Mouse (Mus musculus): Measurements from ENCODE around the gene Ier3. TPM values are rescaled to one million over a fixed set of nuclear protein-coding genes. Genes with fewer than 3 reads are reported as not detected.
A peak's percentile ranks its signal among the peaks of the same experiment; 100 is the strongest.

Gene Ier3
- polyA plus RNA-seq, 1 experiment: 25.2 TPM

DNA sequence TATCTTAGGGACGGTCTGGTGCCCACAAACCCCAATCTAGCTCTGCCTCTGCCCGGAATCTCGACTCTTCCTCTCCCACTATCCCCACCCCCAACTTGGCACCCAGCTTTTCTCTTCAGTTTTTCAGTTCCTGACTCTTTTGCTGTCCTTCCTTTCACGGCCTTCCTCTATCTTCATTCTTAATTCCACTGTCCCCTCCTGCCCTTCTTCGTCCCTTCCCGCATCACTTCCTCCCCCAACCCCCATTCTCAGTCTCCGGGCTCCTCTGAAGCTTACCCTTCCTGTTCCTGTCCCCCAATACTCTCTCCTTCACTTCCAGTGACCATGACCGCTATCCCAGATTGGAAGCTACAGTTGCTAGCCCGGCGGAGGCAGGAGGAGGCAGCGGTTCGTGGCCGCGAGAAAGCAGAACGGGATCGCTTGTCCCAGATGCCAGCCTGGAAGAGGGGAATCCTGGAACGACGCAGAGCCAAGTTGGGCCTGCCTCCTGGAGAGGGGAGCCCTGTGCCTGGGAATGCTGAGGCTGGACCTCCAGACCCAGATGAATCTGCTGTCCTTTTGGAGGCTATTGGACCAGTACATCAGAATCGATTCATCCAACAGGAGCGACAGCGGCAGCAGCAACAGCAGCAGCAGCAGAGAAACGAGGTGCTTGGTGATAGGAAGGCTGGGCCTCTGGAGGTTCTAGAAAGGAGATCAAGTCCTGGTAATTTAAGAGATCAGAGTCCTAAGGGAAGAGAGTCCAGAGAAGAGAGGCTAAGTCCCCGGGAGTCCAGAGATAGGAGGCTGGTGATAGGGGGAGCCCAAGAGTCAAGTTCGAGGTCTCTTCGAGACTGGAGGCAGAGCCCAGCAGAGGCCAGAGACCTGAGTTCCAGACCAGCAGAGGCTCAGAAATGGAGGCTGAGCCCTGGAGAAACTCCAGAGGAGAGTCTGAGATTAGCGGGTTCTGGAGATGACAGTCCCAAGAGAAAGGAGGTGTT lies 45.7 kb downstream of the Ier3 start:
- Histone ChIP-seq H3K27me3 (ENCODE audit: control insufficient read depth, insufficient read depth, low read length) (no peaks in the 10 kb centered on the region), H3K4me1 (ENCODE audit: control insufficient read depth, insufficient read depth, low read length) (no peaks in the 10 kb centered on the region), H3K27ac (ENCODE audit: insufficient read depth, low read length) (no peak overlapping the region), H3K4me3 (replicated peaks; ENCODE audit: insufficient read depth, low read depth, low read length) (peak overlapping the region; percentile 61)
- TF ChIP-seq CTCF (IDR thresholded peaks at IDR 0.05; ENCODE audit: borderline replicate concordance, insufficient read depth, low read depth, low read length): no peak
- TF ChIP-seq POLR2A (IDR thresholded peaks at IDR 0.05; ENCODE audit: borderline replicate concordance, insufficient read depth, low read length): no peak
- 18% methylated on average over 26 of the region's 26 CpGs for WGBS
- DNase-seq: peak in 1 of 2 experiments; percentile 29

DNA sequence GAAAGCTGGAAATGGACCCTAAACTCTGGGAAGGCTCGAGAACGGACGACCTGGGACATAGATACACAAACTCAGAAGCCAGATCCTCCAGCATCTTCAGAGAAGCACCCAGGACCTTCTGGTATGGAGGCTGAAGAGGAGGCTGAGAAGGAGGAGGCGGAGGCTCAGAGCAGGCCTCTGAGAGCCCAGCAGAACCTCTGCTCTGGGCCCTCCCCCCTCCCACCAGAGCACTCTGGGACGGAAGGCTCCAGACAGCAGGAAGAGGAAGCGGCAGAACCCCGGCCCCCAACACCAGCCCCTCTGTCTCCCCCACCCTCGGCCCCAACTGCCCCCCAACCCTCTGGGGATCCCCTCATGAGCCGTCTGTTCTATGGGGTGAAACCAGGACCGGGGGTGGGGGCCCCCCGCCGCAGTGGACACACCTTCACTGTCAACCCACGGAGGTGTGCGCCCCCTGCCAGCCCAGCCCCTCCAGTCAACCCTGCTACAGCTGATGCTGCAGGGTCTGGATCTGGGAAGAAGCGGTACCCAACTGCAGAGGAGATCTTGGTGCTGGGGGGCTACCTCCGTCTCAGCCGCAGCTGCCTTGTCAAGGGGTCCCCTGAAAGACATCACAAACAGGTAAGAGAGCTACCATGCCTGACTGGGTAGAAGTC lies 46.8 kb downstream of the Ier3 start:
- H3K4me1 ChIP-seq (ENCODE audit: control insufficient read depth, insufficient read depth, low read length): no peaks in the 10 kb centered on the region
- 35% methylated on average over 17 of the region's 17 CpGs for WGBS
- no peak for TF ChIP-seq POLR2A (IDR thresholded peaks at IDR 0.05; ENCODE audit: borderline replicate concordance, insufficient read depth, low read length)
- no peak for TF ChIP-seq CTCF (IDR thresholded peaks at IDR 0.05; ENCODE audit: borderline replicate concordance, insufficient read depth, low read depth, low read length)
- no peaks in the 10 kb centered on the region for H3K27me3 ChIP-seq (ENCODE audit: control insufficient read depth, insufficient read depth, low read length)
- no peak for DNase-seq
- peak overlapping the region; percentile 10 for H3K4me3 ChIP-seq (replicated peaks; ENCODE audit: insufficient read depth, low read depth, low read length)
- H3K27ac ChIP-seq (ENCODE audit: insufficient read depth, low read length): no peak overlapping the region

DNA sequence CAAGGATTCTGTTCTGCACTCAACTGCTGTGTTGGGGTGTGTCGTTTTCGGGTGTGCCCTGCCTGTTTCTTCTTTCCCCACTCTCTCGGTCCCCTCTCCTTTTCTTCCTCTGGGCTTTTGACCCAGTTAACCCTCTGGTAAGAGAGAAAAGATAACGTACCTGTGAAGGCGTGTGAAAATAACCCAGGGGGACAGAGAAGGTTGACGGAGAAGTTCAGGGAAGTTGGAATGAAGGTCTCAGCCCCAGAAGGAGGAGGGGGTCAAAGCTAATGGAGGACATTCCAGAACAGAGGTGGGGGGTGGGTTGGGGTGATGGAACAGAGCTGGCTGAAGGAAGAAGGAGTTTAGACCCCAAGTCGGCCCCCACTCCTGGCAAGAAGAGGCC lies 47.5 kb downstream of the Ier3 start:
- Histone ChIP-seq H3K4me3 (replicated peaks; ENCODE audit: insufficient read depth, low read depth, low read length) (peak overlapping the region; percentile 5), H3K4me1 (ENCODE audit: control insufficient read depth, insufficient read depth, low read length) (peaks cover 3% of the 10 kb centered on the region; the same call in 1 of the 2 replicates), H3K27ac (ENCODE audit: insufficient read depth, low read length) (no peak overlapping the region), H3K27me3 (ENCODE audit: control insufficient read depth, insufficient read depth, low read length) (no peaks in the 10 kb centered on the region)
- DNase-seq: no peak
- TF ChIP-seq POLR2A (IDR thresholded peaks at IDR 0.05; ENCODE audit: borderline replicate concordance, insufficient read depth, low read length) (no peak), CTCF (IDR thresholded peaks at IDR 0.05; ENCODE audit: borderline replicate concordance, insufficient read depth, low read depth, low read length) (no peak)
- WGBS: 23% methylated on average over 7 of the region's 7 CpGs

DNA sequence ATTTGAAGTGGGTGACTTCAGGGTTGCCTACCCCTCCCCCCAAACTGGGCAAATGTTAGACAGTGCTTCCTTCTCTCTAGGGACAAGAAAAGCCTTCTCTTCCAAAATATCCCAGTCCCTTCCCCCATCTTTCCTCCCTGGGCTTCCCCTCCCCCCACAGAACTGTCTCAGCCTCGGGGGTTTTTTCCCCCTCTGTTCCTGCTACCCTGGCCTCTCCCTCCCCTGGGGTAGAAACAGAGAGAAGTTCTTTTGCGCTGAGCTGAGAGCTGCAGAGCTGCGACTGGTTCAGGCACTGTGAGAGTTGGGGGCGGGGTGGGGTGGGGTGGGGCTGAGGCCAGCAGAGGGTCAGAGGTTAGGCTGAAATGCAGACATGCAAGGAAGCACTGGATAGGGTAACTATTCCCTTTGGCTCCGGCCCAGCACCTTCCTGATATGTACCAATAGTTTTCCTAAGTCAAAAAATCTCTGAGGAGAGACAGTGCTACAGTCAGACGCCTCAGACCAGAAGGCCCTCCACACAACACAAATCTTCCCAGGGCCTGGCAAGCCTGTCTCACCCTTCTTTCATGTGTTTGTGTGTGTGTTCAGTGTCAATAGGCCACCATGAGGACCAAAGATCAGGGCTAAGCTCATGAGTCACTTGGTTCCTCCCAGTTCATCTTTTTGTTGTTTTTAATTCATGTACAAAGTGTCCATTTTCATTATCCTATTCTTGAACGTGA lies 48.0 kb downstream of the Ier3 start:
- H3K4me1 ChIP-seq (ENCODE audit: control insufficient read depth, insufficient read depth, low read length): peaks cover 3% of the 10 kb centered on the region; the same call in 1 of the 2 replicates
- no peak overlapping the region for H3K4me3 ChIP-seq (replicated peaks; ENCODE audit: insufficient read depth, low read depth, low read length)
- 30% methylated on average over 7 of the region's 7 CpGs for WGBS

DNA sequence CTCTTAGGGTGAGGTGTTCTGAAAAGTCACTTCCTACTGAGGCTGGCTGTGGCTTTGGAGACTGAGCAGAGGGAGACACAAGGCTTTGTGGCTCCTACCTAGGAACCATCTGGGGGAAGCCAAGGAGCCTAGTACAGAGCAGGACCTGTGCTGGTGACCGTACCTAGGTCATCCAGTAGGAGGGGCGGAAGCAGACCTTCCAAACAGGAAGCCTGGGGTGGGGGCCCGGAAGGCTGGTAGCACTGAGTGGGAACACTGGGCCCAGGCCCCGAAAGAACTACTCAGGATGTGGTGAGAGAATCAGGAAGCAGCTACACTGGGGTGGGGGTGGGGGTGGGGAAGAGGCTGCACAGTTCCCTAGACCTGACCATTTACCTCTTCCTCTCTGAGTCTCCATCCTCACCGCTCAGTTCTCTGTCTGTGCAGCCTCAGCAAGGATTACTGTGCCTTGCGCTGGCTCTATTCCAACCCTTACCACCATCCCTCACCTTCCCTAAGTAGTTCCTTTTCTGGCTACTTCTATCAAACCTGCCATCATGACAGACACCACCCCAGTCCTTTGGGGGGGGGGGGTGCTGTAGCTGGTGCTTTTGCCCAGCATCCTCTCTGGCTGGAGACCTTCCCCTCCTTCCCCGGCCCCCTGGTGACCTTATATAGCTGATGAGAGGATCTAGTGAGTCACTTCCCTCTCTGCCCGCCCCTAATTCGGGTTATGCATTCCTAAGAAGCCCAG lies 48.8 kb downstream of the Ier3 start:
- Histone ChIP-seq H3K27ac (ENCODE audit: insufficient read depth, low read length) (no peak overlapping the region), H3K4me3 (replicated peaks; ENCODE audit: insufficient read depth, low read depth, low read length) (no peak overlapping the region), H3K27me3 (ENCODE audit: control insufficient read depth, insufficient read depth, low read length) (no peaks in the 10 kb centered on the region), H3K4me1 (ENCODE audit: control insufficient read depth, insufficient read depth, low read length) (peaks cover 3% of the 10 kb centered on the region; the same call in 1 of the 2 replicates)
- TF ChIP-seq CTCF (IDR thresholded peaks at IDR 0.05; ENCODE audit: borderline replicate concordance, insufficient read depth, low read depth, low read length): no peak
- TF ChIP-seq POLR2A (IDR thresholded peaks at IDR 0.05; ENCODE audit: borderline replicate concordance, insufficient read depth, low read length): no peak
- WGBS: 65% methylated on average over 9 of the region's 9 CpGs
- no peak for DNase-seq

More for the DNA sequence above, 48.0 kb downstream of the Ier3 start:
- H3K27ac ChIP-seq (ENCODE audit: insufficient read depth, low read length): no peak overlapping the region; the same call in 1 of the 2 replicates
- H3K27me3 ChIP-seq (ENCODE audit: control insufficient read depth, insufficient read depth, low read length): no peaks in the 10 kb centered on the region
- TF ChIP-seq POLR2A (IDR thresholded peaks at IDR 0.05; ENCODE audit: borderline replicate concordance, insufficient read depth, low read length) (no peak), CTCF (IDR thresholded peaks at IDR 0.05; ENCODE audit: borderline replicate concordance, insufficient read depth, low read depth, low read length) (no peak)
- DNase-seq: no peak

DNA sequence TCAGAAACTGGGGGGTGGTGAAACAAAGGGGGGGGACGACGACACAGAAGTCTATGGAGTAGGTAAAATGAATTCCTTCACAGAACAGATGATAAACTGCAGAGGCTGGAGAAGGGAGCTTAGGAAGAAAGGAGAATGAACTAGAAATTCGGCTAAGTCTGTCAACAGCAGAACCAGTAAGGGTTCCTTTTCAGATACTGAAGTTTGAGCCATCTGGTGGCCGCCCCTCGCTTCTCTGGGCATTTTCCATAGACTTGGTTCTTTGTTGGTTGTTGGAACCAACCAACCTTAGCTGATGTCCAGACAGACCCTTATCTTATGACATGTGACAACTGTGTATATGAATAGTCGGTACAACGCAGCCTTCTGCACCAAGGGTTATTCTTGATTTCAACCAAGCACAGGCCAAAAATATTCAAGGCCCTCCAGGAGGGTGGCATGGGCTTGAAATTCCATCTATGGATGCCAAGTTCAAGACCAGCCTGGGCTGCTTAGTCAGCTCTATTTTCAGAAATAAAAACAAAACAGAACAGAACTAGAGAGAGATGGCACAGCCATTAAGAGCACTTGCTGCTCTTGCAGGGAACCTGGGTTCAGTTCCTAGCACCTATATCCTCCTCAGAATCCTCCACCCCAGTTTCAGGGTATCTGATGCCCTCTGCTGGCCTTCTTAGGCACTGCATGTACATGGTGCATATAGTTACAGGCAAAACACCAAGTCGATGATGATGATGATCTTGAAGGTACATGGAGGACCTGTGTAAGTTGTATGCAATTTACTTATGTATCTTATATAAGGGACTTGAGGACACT lies 49.6 kb downstream of the Ier3 start:
- WGBS: 82% methylated on average over 8 of the region's 8 CpGs

More for the DNA sequence above, 49.6 kb downstream of the Ier3 start:
- DNase-seq: no peak
- Histone ChIP-seq H3K27ac (ENCODE audit: insufficient read depth, low read length) (no peak overlapping the region), H3K4me1 (ENCODE audit: control insufficient read depth, insufficient read depth, low read length) (peaks cover 3% of the 10 kb centered on the region; the same call in 1 of the 2 replicates), H3K27me3 (ENCODE audit: control insufficient read depth, insufficient read depth, low read length) (no peaks in the 10 kb centered on the region), H3K4me3 (replicated peaks; ENCODE audit: insufficient read depth, low read depth, low read length) (no peak overlapping the region)
- TF ChIP-seq POLR2A (IDR thresholded peaks at IDR 0.05; ENCODE audit: borderline replicate concordance, insufficient read depth, low read length): no peak
- peak; percentile 24; the same call in 1 of the 2 replicates for TF ChIP-seq CTCF (IDR thresholded peaks at IDR 0.05; ENCODE audit: borderline replicate concordance, insufficient read depth, low read depth, low read length)

Other genes with a start within 250 kb of the Ier3 start
- not detected in 2 replicates for gene Sfta2, start 220.1 kb upstream of the Ier3 start, polyA plus RNA-seq (2012; rRNA removed)
- not detected in 2 replicates for gene Gm9573, start 195.0 kb upstream of the Ier3 start, polyA plus RNA-seq (2012; rRNA removed)
- gene Mucl3, start 178.0 kb upstream of the Ier3 start, polyA plus RNA-seq (2012; rRNA removed): not detected in 2 replicates
- gene Vars2, start 154.1 kb upstream of the Ier3 start, polyA plus RNA-seq (2012; rRNA removed): 35.5 and 35.9 TPM in 2 replicates
- 30.7 and 34.8 TPM in 2 replicates for gene Gtf2h4, start 147.9 kb upstream of the Ier3 start, polyA plus RNA-seq (2012; rRNA removed)
- gene Ddr1, start 117.1 kb upstream of the Ier3 start, polyA plus RNA-seq (2012; rRNA removed): 76.7 and 76.9 TPM in 2 replicates
- gene Flot1, start 1.5 kb downstream of the Ier3 start, polyA plus RNA-seq (2012; rRNA removed): 129 and 140 TPM in 2 replicates
- 320 TPM in 2 replicates for gene Tubb5, start 16.6 kb downstream of the Ier3 start, polyA plus RNA-seq (2012; rRNA removed)
- 12.1 and 16.1 TPM in 2 replicates for gene Mdc1, start 19.8 kb downstream of the Ier3 start, polyA plus RNA-seq (2012; rRNA removed)
- 8.6 and 12.0 TPM in 2 replicates for gene Nrm, start 39.6 kb downstream of the Ier3 start, polyA plus RNA-seq (2012; rRNA removed)
- 8.7 and 9.7 TPM in 2 replicates for gene Ppp1r18, start 43.9 kb downstream of the Ier3 start, polyA plus RNA-seq (2012; rRNA removed)
- gene Dhx16, start 58.1 kb downstream of the Ier3 start, polyA plus RNA-seq (2012; rRNA removed): 52.2 and 57.4 TPM in 2 replicates
- gene 2310061I04Rik, start 75.7 kb downstream of the Ier3 start, polyA plus RNA-seq (2012; rRNA removed): 161 and 173 TPM in 2 replicates
- gene Atat1, start 88.4 kb downstream of the Ier3 start, polyA plus RNA-seq (2012; rRNA removed): 80.2 and 81.5 TPM in 2 replicates
- gene Mrps18b, start 94.7 kb downstream of the Ier3 start, polyA plus RNA-seq (2012; rRNA removed): 62.5 and 65.1 TPM in 2 replicates
- 42.3 and 44.9 TPM in 2 replicates for gene Ppp1r10, start 94.8 kb downstream of the Ier3 start, polyA plus RNA-seq (2012; rRNA removed)
- 85.8 and 99.1 TPM in 2 replicates for gene Abcf1, start 148.1 kb downstream of the Ier3 start, polyA plus RNA-seq (2012; rRNA removed)
- gene Gnl1, start 158.2 kb downstream of the Ier3 start, polyA plus RNA-seq (2012; rRNA removed): 92.5 and 103 TPM in 2 replicates
- 38.8 and 42.6 TPM in 2 replicates for gene Prr3, start 158.6 kb downstream of the Ier3 start, polyA plus RNA-seq (2012; rRNA removed)
- gene H2-T24, start 198.9 kb downstream of the Ier3 start, polyA plus RNA-seq (2012; rRNA removed): 0.95 and 1.1 TPM in 2 replicates
- 13.0 and 17.3 TPM in 2 replicates for gene H2-T23, start 211.2 kb downstream of the Ier3 start, polyA plus RNA-seq (2012; rRNA removed)
- 25.5 and 31.0 TPM in 2 replicates for gene H2-T22, start 221.1 kb downstream of the Ier3 start, polyA plus RNA-seq (2012; rRNA removed)
- not detected in 2 replicates for gene Gm6034, start 221.3 kb downstream of the Ier3 start, polyA plus RNA-seq (2012; rRNA removed)
- gene Gm11127, start 236.7 kb downstream of the Ier3 start, polyA plus RNA-seq (2012; rRNA removed): 0.08 and 0.15 TPM in 2 replicates